Mouse (Mus musculus): ENCODE data around the gene Hsf4. TPM values are rescaled to one million over a fixed set of nuclear protein-coding genes. Genes with fewer than 3 reads are reported as not detected.

The Hsf4 gene
- polyA plus RNA-seq, 1 experiment from 2014 or later = 0.27 TPM

- peaks cover 44% of the 10 kb centered on the region for H3K27me3 ChIP-seq (ENCODE audit: control insufficient read depth, insufficient read depth, low read length)
Observed at GRCm38 (mm10) chr8:105280567-105280966, 11.0 kb downstream of the Hsf4 start.

GRCm38 (mm10) chr8:105281821-105282220 is 12.2 kb downstream of the Hsf4 start:
- H3K9me3 ChIP-seq (ENCODE audit: control insufficient read depth, low read length) = no peaks in the 10 kb centered on the region
- peaks cover 5 to 8% of the 10 kb centered on the region in 2 experiments; a peak in 2 of 4 replicates for H3K4me1 ChIP-seq (ENCODE audit: control insufficient read depth in 2 of 2, insufficient read depth in 2 of 2, low read length in 2 of 2)
- no peak for ATAC-seq (ENCODE audit: insufficient number of reproducible peaks, insufficient read depth, low FRiP score, low read depth)
- peaks cover 33% of the 10 kb centered on the region for H3K27me3 ChIP-seq (ENCODE audit: control insufficient read depth, insufficient read depth, low read length)
- H3K4me2 ChIP-seq (ENCODE audit: low read length) = no peak overlapping the region
- H3K36me3 ChIP-seq (ENCODE audit: control insufficient read depth, insufficient read depth, low read length) = 0 out of 2 replicates have a peak, but pooled peaks cover 5% of the 10 kb centered on the region
- WGBS = 86% methylated on average over 12 of the region's 12 CpGs
- no peak overlapping the region for H3K9ac ChIP-seq (ENCODE audit: low read length)
- H3K27ac ChIP-seq (replicated peaks in 1 of 2; ENCODE audit: control insufficient read depth in 1 of 2, insufficient read depth in 1 of 2, low read depth in 2 of 2, low read length in 2 of 2) = no peak overlapping the region
- H3K4me3 ChIP-seq (ENCODE audit: control insufficient read depth in 1 of 2, insufficient read depth in 1 of 2, low read depth in 1 of 2, low read length in 2 of 2) = no peak overlapping the region

More at GRCm38 (mm10) chr8:105280567-105280966, 11.0 kb downstream of the Hsf4 start:
- H3K4me2 ChIP-seq (ENCODE audit: low read length) = no peak overlapping the region
- H3K36me3 ChIP-seq (ENCODE audit: control insufficient read depth, insufficient read depth, low read length) = 0 out of 2 replicates have a peak, but pooled peaks cover 5% of the 10 kb centered on the region
- no peak overlapping the region for H3K27ac ChIP-seq (replicated peaks in 1 of 2; ENCODE audit: control insufficient read depth in 1 of 2, insufficient read depth in 1 of 2, low read depth in 2 of 2, low read length in 2 of 2)
- WGBS = 72% methylated on average over 3 of the region's 3 CpGs
- no peak overlapping the region for H3K9ac ChIP-seq (ENCODE audit: low read length)
- peaks cover 11 to 15% of the 10 kb centered on the region in 2 experiments; a peak in 3 of 4 replicates for H3K4me1 ChIP-seq (ENCODE audit: control insufficient read depth in 2 of 2, insufficient read depth in 2 of 2, low read length in 2 of 2)
- no peak for ATAC-seq (ENCODE audit: insufficient number of reproducible peaks, insufficient read depth, low FRiP score, low read depth)
- H3K4me3 ChIP-seq (ENCODE audit: control insufficient read depth in 1 of 2, insufficient read depth in 1 of 2, low read depth in 1 of 2, low read length in 2 of 2) = no peak overlapping the region
- no peaks in the 10 kb centered on the region for H3K9me3 ChIP-seq (ENCODE audit: control insufficient read depth, low read length)

GRCm38 (mm10) chr8:105282239-105282638 is 12.6 kb downstream of the Hsf4 start:
- peaks cover 28% of the 10 kb centered on the region for H3K27me3 ChIP-seq (ENCODE audit: control insufficient read depth, insufficient read depth, low read length)
- no peak overlapping the region for H3K4me2 ChIP-seq (ENCODE audit: low read length)

GRCm38 (mm10) chr8:105283074-105283473 is 13.5 kb downstream of the Hsf4 start:
- peak; percentile 15; the same call in 1 of the 2 replicates for ATAC-seq (ENCODE audit: insufficient number of reproducible peaks, insufficient read depth, low FRiP score, low read depth)
- peaks cover 5 to 8% of the 10 kb centered on the region in 2 experiments; a peak in 2 of 4 replicates for H3K4me1 ChIP-seq (ENCODE audit: control insufficient read depth in 2 of 2, insufficient read depth in 2 of 2, low read length in 2 of 2)
- 0 out of 2 replicates have a peak overlapping the region, but pooled peaks have one; percentile 4 for H3K4me2 ChIP-seq (ENCODE audit: low read length)
- no peak overlapping the region for H3K9ac ChIP-seq (ENCODE audit: low read length)
- H3K4me3 ChIP-seq (ENCODE audit: control insufficient read depth in 1 of 2, insufficient read depth in 1 of 2, low read depth in 1 of 2, low read length in 2 of 2) = no peak overlapping the region
- H3K9me3 ChIP-seq (ENCODE audit: control insufficient read depth, low read length) = no peaks in the 10 kb centered on the region
- H3K36me3 ChIP-seq (ENCODE audit: control insufficient read depth, insufficient read depth, low read length) = 0 out of 2 replicates have a peak, but pooled peaks cover 5% of the 10 kb centered on the region
- H3K27ac ChIP-seq (replicated peaks in 1 of 2; ENCODE audit: control insufficient read depth in 1 of 2, insufficient read depth in 1 of 2, low read depth in 2 of 2, low read length in 2 of 2) = no peak overlapping the region
- H3K27me3 ChIP-seq (ENCODE audit: control insufficient read depth, insufficient read depth, low read length) = peaks cover 20% of the 10 kb centered on the region
- WGBS = 30% methylated on average over 23 of the region's 23 CpGs

More at GRCm38 (mm10) chr8:105282239-105282638, 12.6 kb downstream of the Hsf4 start:
- Histone ChIP-seq H3K4me3 (ENCODE audit: control insufficient read depth in 1 of 2, insufficient read depth in 1 of 2, low read depth in 1 of 2, low read length in 2 of 2) (no peak overlapping the region), H3K36me3 (ENCODE audit: control insufficient read depth, insufficient read depth, low read length) (0 out of 2 replicates have a peak, but pooled peaks cover 5% of the 10 kb centered on the region), H3K9me3 (ENCODE audit: control insufficient read depth, low read length) (no peaks in the 10 kb centered on the region), H3K4me1 (ENCODE audit: control insufficient read depth in 2 of 2, insufficient read depth in 2 of 2, low read length in 2 of 2) (peaks cover 5 to 8% of the 10 kb centered on the region in 2 experiments; a peak in 2 of 4 replicates), H3K9ac (ENCODE audit: low read length) (no peak overlapping the region), H3K27ac (replicated peaks in 1 of 2; ENCODE audit: control insufficient read depth in 1 of 2, insufficient read depth in 1 of 2, low read depth in 2 of 2, low read length in 2 of 2) (no peak overlapping the region)
- ATAC-seq (ENCODE audit: insufficient number of reproducible peaks, insufficient read depth, low FRiP score, low read depth) = no peak
- 60% methylated on average over 4 of the region's 4 CpGs for WGBS

GRCm38 (mm10) chr8:105285514-105285913 is 15.9 kb downstream of the Hsf4 start:
- H3K9me3 ChIP-seq (ENCODE audit: control insufficient read depth, low read length) = no peaks in the 10 kb centered on the region
- H3K36me3 ChIP-seq (ENCODE audit: control insufficient read depth, insufficient read depth, low read length) = 0 out of 2 replicates have a peak, but pooled peaks cover 5% of the 10 kb centered on the region
- WGBS = 40% methylated on average over 12 of the region's 12 CpGs
- peaks cover 7% of the 10 kb centered on the region for H3K27me3 ChIP-seq (ENCODE audit: control insufficient read depth, insufficient read depth, low read length)
- no peak overlapping the region for H3K4me3 ChIP-seq (ENCODE audit: control insufficient read depth in 1 of 2, insufficient read depth in 1 of 2, low read depth in 1 of 2, low read length in 2 of 2)
- ATAC-seq (ENCODE audit: insufficient number of reproducible peaks, insufficient read depth, low FRiP score, low read depth) = no peak
- no peak overlapping the region for H3K27ac ChIP-seq (replicated peaks in 1 of 2; ENCODE audit: control insufficient read depth in 1 of 2, insufficient read depth in 1 of 2, low read depth in 2 of 2, low read length in 2 of 2)
- no peak overlapping the region for H3K4me2 ChIP-seq (ENCODE audit: low read length)
- peaks cover 6 to 8% of the 10 kb centered on the region in 2 experiments for H3K4me1 ChIP-seq (ENCODE audit: control insufficient read depth in 2 of 2, insufficient read depth in 2 of 2, low read length in 2 of 2)
- H3K9ac ChIP-seq (ENCODE audit: low read length) = no peak overlapping the region

DNA sequence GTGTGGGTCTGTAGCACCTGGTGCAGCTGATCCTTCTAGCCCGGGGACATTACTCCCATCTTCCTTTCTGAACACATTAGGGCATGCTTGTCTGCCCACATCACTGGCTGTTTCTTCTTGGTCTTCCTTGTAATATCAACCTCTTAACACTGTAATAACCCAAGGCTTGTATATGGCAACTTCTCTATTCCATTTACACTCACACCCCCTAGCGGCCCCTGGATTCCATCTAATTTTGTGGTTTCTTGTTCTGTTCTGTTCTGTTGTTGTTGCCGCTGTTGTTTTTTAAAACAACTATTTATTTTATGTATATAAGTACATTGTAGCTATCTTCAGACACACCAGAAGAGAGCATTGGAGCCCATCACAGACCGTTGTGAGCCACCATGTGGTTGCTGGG is 17.3 kb downstream of the Hsf4 start:
- H3K4me1 ChIP-seq (ENCODE audit: control insufficient read depth in 2 of 2, insufficient read depth in 2 of 2, low read length in 2 of 2) = peaks cover 6 to 8% of the 10 kb centered on the region in 2 experiments
- H3K27ac ChIP-seq (replicated peaks in 1 of 2; ENCODE audit: control insufficient read depth in 1 of 2, insufficient read depth in 1 of 2, low read depth in 2 of 2, low read length in 2 of 2) = no peak overlapping the region
- 85% methylated on average over 4 of the region's 4 CpGs for WGBS
- no peaks in the 10 kb centered on the region for H3K9me3 ChIP-seq (ENCODE audit: control insufficient read depth, low read length)
- H3K36me3 ChIP-seq (ENCODE audit: control insufficient read depth, insufficient read depth, low read length) = 0 out of 2 replicates have a peak, but pooled peaks cover 5% of the 10 kb centered on the region
- peaks cover 8% of the 10 kb centered on the region for H3K27me3 ChIP-seq (ENCODE audit: control insufficient read depth, insufficient read depth, low read length)
- no peak overlapping the region for H3K9ac ChIP-seq (ENCODE audit: low read length)
- no peak overlapping the region for H3K4me3 ChIP-seq (ENCODE audit: control insufficient read depth in 1 of 2, insufficient read depth in 1 of 2, low read depth in 1 of 2, low read length in 2 of 2)
- ATAC-seq (ENCODE audit: insufficient number of reproducible peaks, insufficient read depth, low FRiP score, low read depth) = no peak
- no peak overlapping the region for H3K4me2 ChIP-seq (ENCODE audit: low read length)

- peaks cover 6 to 8% of the 10 kb centered on the region in 2 experiments for H3K4me1 ChIP-seq (ENCODE audit: control insufficient read depth in 2 of 2, insufficient read depth in 2 of 2, low read length in 2 of 2)
- WGBS = 83% methylated on average over 5 of the region's 5 CpGs
- H3K4me3 ChIP-seq (ENCODE audit: control insufficient read depth in 1 of 2, insufficient read depth in 1 of 2, low read depth in 1 of 2, low read length in 2 of 2) = peak overlapping the region in 1 of 2 experiments; percentile 53; a peak in 1 of 4 replicates
- H3K4me2 ChIP-seq (ENCODE audit: low read length) = no peak overlapping the region
- no peak overlapping the region for H3K9ac ChIP-seq (ENCODE audit: low read length)
- H3K27me3 ChIP-seq (ENCODE audit: control insufficient read depth, insufficient read depth, low read length) = peaks cover 8% of the 10 kb centered on the region
- 0 out of 2 replicates have a peak, but pooled peaks cover 5% of the 10 kb centered on the region for H3K36me3 ChIP-seq (ENCODE audit: control insufficient read depth, insufficient read depth, low read length)
- no peak overlapping the region for H3K27ac ChIP-seq (replicated peaks in 1 of 2; ENCODE audit: control insufficient read depth in 1 of 2, insufficient read depth in 1 of 2, low read depth in 2 of 2, low read length in 2 of 2)
- ATAC-seq (ENCODE audit: insufficient number of reproducible peaks, insufficient read depth, low FRiP score, low read depth) = no peak
- no peaks in the 10 kb centered on the region for H3K9me3 ChIP-seq (ENCODE audit: control insufficient read depth, low read length)
Observed at GRCm38 (mm10) chr8:105288231-105288630, 18.6 kb downstream of the Hsf4 start.

Measured in heart, embryonic 14.5 days (tissue).